Mouse (Mus musculus) intestine, embryonic 16.5 days (tissue): ENCODE data around the gene Crtc1. TPM values are rescaled to one million over a fixed set of nuclear protein-coding genes. Genes with fewer than 3 reads are reported as not detected.

Source experiments
- ATAC-seq: fragments of 200-750 bp; cut with Nextera tagmentation; 2 replicates; pipeline ENCODE4 v1.8.0; 2017; ENCODE audit warnings: moderate TSS enrichment, moderate library complexity
- H3K27ac ChIP-seq: fragments of 300-500 bp; sonication (generic); 2 replicates; pipeline ENCODE4 v1.5.1; 2014; ENCODE audit warnings: mild to moderate bottlenecking, low read length
- H3K27me3 ChIP-seq: fragments of 300-500 bp; sonication (generic); replicated peaks from 2 replicates; pipeline ENCODE4 v1.6.1; 2014; ENCODE audit warnings: low read length, control low read depth, mixed read lengths; ENCODE audit not compliant: control insufficient read depth, insufficient read depth
- H3K36me3 ChIP-seq: fragments of 300-500 bp; sonication (generic); 2 replicates; pipeline ENCODE4 v1.6.1; 2014; ENCODE audit warnings: low read length, control low read depth; ENCODE audit not compliant: control insufficient read depth, insufficient read depth
- H3K4me1 ChIP-seq: fragments of 300-500 bp; sonication (generic); 2 replicates; pipeline ENCODE4 v1.6.1; 2014; ENCODE audit warnings: low read length, control low read depth, mixed read lengths; ENCODE audit not compliant: control insufficient read depth, insufficient read depth
- H3K4me2 ChIP-seq: fragments of 300-500 bp; sonication (generic); 2 replicates; pipeline ENCODE4 v1.6.1; 2014; ENCODE audit warnings: low read depth, low read length, control low read depth
- H3K4me3 ChIP-seq: fragments of 300-500 bp; sonication (generic); 2 replicates; pipeline ENCODE4 v1.5.1; 2014; ENCODE audit warnings: mild to moderate bottlenecking, low read length
- H3K9ac ChIP-seq: fragments of 300-500 bp; sonication (generic); 2 replicates; pipeline ENCODE4 v1.6.1; 2014; ENCODE audit warnings: low read depth, low read length
- H3K9me3 ChIP-seq: fragments of 300-500 bp; sonication (generic); 2 replicates; pipeline ENCODE4 v1.6.1; 2016; ENCODE audit warnings: low read length, control low read depth; ENCODE audit not compliant: control insufficient read depth
- WGBS: fragments of 180-500 bp; shearing (Covaris S2); extraction: QIAGEN DNeasy Blood & Tissue Kit; methylation state at CpG from one replicate; pipeline ENCODE4 v1.1.7; 2014; 5-methylcytosine and 5-hydroxymethylcytosine counted together
- polyA plus RNA-seq: library from polyadenylated mRNA; unstranded; fragments of >200 nt; fragmentation: Nextera tagmentation; extraction: Ambion mirVana; gene quantifications from 2 replicates; pipeline ENCODE4 v1.2.1, GENCODE M21; 2015

Gene Crtc1
- polyA plus RNA-seq, result 12.9 and 16.4 TPM in 2 replicates

DNA sequence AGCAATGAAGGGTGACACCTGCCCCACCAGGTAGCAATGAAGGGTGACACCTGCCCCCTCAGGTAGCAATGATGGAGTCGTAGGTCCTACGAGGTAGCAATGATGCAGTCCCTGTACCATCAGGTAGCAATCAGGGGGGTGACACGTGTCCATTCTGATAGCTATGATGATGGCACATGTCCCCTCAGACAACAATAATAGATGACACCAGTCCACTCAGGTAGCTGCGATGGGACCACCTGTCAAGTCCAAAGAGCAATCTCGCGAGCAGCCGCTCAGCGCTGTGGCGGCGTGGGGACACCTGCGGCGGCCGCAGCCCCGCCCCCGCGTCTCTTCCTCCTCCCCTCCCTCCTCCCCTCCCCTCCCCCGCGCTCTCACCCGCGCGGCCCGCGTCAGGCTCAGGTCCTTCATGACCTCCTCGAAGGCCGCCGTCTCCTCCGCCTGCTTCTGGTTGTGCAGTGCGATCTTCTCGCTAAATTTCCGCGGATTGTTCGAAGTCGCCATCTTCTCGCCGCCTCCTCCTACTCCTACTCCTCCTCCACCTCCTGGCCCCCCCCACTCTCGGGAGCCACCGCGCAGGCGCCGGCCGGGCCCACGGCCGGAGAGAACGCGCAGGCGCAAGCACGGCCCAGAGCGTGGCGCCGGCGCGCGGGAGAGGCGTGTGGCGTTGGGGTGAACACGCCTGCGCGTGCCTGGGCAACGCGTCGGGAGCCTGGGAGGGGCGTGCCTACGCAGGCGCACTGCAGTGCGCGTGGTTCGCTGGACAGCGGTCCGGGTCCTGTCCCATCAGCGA, at the start of gene Crtc1:
Gene Crtc1 (minus strand): TSS at position 525 of the 793 bp plus-strand sequence.
- H3K4me1 ChIP-seq, result peaks cover 10% of the 10 kb centered on the region
- H3K27ac ChIP-seq, result peak within 1 kb of the TSS; percentile 43; the same call in 1 of the 2 replicates
- WGBS, result 1% methylated on average over 67 of the region's 70 CpGs
- ATAC-seq, result peak; percentile 99
- H3K9ac ChIP-seq, result peak within 1 kb of the TSS; percentile 71
- no peaks in the 10 kb centered on the region for H3K27me3 ChIP-seq
- H3K36me3 ChIP-seq, result no peaks in the 10 kb centered on the region
- H3K4me2 ChIP-seq, result peak within 1 kb of the TSS; percentile 91
- no peaks in the 10 kb centered on the region for H3K9me3 ChIP-seq
- H3K4me3 ChIP-seq, result peak within 1 kb of the TSS; percentile 66

DNA sequence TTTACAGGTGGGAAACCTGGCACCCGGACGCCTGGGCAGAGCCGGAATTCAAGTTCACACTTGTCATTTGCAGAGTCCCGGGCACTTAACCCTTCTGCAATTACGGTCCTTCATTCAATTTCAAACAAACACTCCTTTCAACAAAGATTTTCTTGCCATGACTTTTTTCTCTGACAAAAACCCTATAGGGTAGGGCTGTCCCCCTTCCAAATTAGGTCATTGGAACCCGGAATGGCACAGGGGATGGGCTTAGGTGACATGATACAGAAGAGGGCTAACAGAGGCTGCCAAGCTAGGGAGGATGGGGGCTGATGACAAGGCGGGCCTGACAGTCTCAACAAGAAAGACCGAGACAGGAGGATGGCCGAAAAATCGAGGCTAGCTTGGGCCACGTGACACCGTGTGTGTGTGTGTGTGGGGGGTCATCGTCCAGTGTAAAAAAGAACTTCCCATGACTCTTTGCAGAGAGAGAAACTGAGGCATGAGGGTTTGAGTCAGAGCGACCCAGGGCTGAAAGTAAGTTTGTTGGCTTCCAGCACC, 49.6 kb upstream of the Crtc1 start:
- H3K27ac ChIP-seq, result no peak overlapping the region
- H3K9ac ChIP-seq, result 0 out of 2 replicates have a peak overlapping the region, but pooled peaks have one; percentile 15

DNA sequence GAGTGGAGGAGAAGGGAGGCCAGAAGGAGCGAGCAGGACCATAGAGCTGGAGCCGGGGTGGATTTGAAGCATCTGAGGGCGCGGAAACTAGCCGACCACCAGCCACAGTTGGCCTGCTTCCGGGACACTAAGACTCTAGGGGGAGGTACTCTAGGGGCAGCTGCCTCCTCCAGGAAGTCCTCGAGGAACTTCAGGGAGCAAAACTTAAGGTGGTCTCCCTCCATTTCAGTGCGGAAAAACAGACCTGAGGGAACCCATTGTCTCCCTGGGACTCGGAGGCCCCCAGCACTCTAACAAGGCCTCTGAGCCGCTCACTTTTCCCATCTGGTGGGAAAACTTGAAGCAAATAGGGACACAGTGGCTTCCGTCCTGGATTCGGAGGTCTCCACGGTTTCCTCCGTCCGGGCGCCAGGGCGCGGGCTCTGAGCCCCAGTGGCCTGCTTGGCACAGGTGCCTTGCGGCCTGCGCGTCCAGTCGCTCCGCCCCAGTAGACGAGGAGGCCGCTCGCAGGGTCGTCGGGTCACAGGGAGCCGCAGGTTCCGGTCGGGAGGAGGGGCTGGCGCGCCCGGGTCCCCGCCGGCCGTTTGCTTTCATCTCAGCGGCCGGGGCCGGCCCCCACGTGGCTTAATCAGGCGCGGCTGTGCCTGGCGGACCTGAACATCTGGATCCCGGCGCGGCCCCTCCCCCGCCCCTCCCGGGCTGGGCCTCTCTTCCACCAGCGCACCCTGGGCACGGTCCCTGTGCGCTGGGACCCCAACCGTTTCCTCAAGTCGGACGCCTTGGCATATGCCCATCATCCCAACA, 48.8 kb upstream of the Crtc1 start:
- Histone ChIP-seq H3K27me3 (peaks cover 78% of the 10 kb centered on the region), H3K9ac (peak overlapping the region; percentile 30), H3K9me3 (no peaks in the 10 kb centered on the region), H3K4me2 (peak overlapping the region; percentile 61), H3K27ac (no peak overlapping the region), H3K4me1 (peaks cover 34% of the 10 kb centered on the region), H3K4me3 (peak overlapping the region; percentile 44), H3K36me3 (no peaks in the 10 kb centered on the region)
- peak; percentile 47; the same call in 1 of the 2 replicates for ATAC-seq
- 6% methylated on average over 49 of the region's 55 CpGs for WGBS

More for the DNA sequence above, 49.6 kb upstream of the Crtc1 start:
- H3K27me3 ChIP-seq, result peaks cover 85% of the 10 kb centered on the region
- peak overlapping the region; percentile 55 for H3K4me2 ChIP-seq
- peak overlapping the region; percentile 44 for H3K4me3 ChIP-seq
- peaks cover 41% of the 10 kb centered on the region for H3K4me1 ChIP-seq
- 3% methylated on average over 14 of the region's 14 CpGs for WGBS
- no peaks in the 10 kb centered on the region for H3K36me3 ChIP-seq
- no peaks in the 10 kb centered on the region for H3K9me3 ChIP-seq
- no peak for ATAC-seq

DNA sequence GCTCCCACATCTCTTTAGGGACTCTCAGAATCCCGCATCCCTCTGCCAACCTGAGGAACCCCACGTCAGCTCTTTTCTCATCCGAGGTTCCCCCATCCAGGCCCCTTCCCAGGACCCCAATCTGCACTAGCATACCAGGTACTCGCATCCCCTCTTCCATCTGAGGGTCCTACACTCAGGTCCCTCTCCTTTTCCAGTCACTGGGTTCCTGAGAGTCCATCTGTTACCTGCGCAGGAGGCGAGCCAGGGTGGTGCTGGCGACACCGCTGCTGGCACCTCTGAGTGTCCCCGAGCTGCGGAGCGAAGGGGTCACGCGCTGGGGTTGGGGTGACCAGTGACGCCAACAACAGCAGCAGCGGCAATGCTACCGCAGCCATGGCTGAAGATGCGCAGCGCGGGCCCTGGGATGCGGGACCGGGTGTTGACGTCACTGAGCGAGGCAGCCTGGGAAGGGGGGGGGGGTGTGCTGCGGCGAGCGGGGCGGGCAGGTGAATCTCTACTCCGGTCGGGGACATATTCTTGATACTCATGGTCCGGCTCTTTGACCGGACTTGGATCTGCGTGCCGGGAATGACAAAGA, 47.7 kb upstream of the Crtc1 start, which contains the start of gene Tmem59l:
Gene Tmem59l (minus strand): TSS at position 418 of the 580 bp plus-strand sequence.
- Histone ChIP-seq H3K27ac (no peak within 1 kb of the TSS), H3K4me2 (peak within 1 kb of the TSS; percentile 61), H3K27me3 (peaks cover 67% of the 10 kb centered on the region), H3K9me3 (no peaks in the 10 kb centered on the region), H3K4me1 (peaks cover 24% of the 10 kb centered on the region), H3K4me3 (peak within 1 kb of the TSS; percentile 44), H3K36me3 (no peaks in the 10 kb centered on the region), H3K9ac (peak within 1 kb of the TSS; percentile 30)
- 6% methylated on average over 32 of the region's 33 CpGs for WGBS
- ATAC-seq, result no peak

DNA sequence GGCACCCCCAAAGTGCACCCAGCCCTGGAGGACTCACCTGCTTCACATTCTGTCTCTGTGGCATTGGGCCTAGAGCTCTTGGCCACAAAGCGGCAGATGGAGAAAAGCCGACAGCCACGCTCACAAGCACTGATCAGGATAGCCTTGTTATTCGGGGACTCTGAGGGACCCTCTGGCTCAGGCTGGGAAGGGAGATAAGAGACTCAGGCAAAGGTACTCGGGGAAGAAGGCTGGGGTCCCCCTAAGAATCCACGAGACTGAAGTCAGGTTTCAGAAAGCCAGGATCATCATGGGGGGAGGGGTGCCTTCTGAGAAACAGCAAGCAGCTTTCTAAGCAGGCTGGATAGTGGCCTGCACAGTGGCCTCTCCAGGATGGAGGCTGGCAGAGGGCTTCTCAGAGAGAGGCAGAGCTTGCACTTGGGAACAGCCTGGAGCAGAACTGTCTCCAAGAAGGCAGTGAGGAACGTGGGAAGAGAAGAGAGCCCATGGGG, 46.9 kb upstream of the Crtc1 start:
- H3K27me3 ChIP-seq, result peaks cover 59% of the 10 kb centered on the region
- H3K4me1 ChIP-seq, result peaks cover 24% of the 10 kb centered on the region
- H3K27ac ChIP-seq, result no peak overlapping the region
- WGBS, result 54% methylated on average over 7 of the region's 7 CpGs
- H3K36me3 ChIP-seq, result no peaks in the 10 kb centered on the region
- no peaks in the 10 kb centered on the region for H3K9me3 ChIP-seq
- H3K9ac ChIP-seq, result no peak overlapping the region
- H3K4me3 ChIP-seq, result no peak overlapping the region
- H3K4me2 ChIP-seq, result no peak overlapping the region
- ATAC-seq, result no peak

DNA sequence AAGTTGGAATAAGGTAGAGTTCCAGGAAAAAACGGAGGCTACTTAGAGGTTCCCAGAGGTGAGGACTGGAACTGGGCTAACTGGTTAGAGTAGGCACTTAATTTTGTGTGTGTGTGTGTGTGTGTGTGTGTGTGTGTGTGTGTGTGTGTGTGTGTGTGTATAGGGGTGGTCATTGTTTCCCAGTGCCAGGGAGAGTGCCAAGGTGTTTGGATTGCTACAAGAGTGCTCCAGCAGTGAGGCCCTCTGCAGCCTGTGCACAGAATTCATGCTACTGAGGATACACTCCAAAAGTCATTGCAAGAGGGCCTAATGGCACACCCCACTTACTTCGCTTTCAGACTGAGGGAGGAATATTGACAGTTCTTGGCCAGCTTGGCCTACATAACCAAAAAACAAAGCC, 43.6 kb upstream of the Crtc1 start:
- 61% methylated on average over 2 of the region's 2 CpGs for WGBS
- H3K4me1 ChIP-seq, result peaks cover 5% of the 10 kb centered on the region; the same call in 1 of the 2 replicates
- ATAC-seq, result no peak

DNA sequence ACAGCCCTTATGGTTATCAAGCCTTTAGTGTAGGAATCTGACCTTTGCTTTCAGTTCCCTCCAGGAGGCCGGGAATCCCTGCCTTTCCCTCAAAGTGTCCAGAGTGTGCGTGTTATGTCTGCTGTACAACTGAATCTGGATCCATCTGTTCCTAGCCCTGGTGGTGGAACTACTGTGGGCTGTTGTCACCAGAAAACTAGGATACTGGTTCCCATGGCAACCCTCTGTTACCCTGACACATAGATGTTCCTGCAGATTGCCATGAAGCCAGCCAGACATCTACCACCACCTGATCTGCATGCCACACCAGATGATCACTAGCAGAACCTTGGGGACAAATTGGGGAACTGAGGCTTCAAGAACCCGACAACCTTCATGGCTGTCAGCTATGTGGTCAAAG, 42.5 kb upstream of the Crtc1 start:
- no peak overlapping the region for H3K4me3 ChIP-seq
- no peak overlapping the region for H3K27ac ChIP-seq
- no peak overlapping the region for H3K9ac ChIP-seq
- peaks cover 17% of the 10 kb centered on the region for H3K27me3 ChIP-seq
- 64% methylated on average over 3 of the region's 3 CpGs for WGBS
- no peak for ATAC-seq
- no peaks in the 10 kb centered on the region for H3K9me3 ChIP-seq
- no peaks in the 10 kb centered on the region for H3K4me1 ChIP-seq
- no peaks in the 10 kb centered on the region for H3K36me3 ChIP-seq
- no peak overlapping the region for H3K4me2 ChIP-seq

More for the DNA sequence above, 43.6 kb upstream of the Crtc1 start:
- peaks cover 26% of the 10 kb centered on the region for H3K27me3 ChIP-seq
- no peaks in the 10 kb centered on the region for H3K9me3 ChIP-seq
- no peak overlapping the region for H3K4me3 ChIP-seq
- H3K36me3 ChIP-seq, result no peaks in the 10 kb centered on the region
- H3K4me2 ChIP-seq, result no peak overlapping the region
- H3K9ac ChIP-seq, result no peak overlapping the region
- H3K27ac ChIP-seq, result no peak overlapping the region

DNA sequence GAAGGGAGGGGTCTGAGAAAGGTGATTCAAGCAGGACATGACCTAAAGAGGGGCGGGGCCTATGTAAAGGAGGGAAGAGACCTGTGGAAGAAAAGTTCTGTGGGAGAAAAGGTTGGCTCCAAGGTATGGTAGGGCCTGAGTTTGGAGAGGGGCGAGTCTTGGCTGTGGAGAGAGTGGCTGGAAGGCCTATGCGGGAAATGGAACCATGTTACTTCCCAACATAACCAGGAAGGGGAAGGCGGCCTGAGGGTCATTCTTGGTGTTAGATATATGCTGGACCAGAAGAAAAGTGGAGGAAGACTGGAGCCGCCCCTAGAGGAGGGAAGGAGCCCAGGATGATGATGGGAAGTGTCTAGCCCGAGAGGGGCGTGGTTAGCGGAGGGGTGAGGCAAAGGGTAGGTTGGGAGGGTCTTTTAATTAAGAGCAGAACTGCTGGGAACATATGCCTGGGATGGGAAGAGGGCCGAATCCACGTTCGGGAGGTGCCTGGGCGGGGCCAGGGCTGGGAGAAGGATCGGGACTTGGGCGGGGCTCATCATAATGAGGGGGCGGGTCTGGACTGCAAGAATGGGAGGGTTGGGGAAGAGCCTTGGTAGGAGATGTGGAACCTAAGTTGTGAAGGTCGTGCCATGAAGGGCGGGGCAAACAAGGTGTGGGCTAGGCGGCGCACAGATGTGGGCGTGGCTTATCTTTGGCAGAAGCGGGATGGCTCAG, 38.0 kb upstream of the Crtc1 start:
- H3K4me3 ChIP-seq, result peak overlapping the region; percentile 74
- H3K27ac ChIP-seq, result peak overlapping the region; percentile 52
- whole genome bisulfite sequencing, result 3% methylated on average over 21 of the region's 21 CpGs
- H3K36me3 ChIP-seq, result no peaks in the 10 kb centered on the region
- no peaks in the 10 kb centered on the region for H3K27me3 ChIP-seq
- no peaks in the 10 kb centered on the region for H3K9me3 ChIP-seq
- peak overlapping the region; percentile 91 for H3K4me2 ChIP-seq
- peak; percentile 59 for ATAC-seq
- H3K9ac ChIP-seq, result peak overlapping the region; percentile 34; the same call in 1 of the 2 replicates
- H3K4me1 ChIP-seq, result peaks cover 12% of the 10 kb centered on the region
